Mouse (Mus musculus) ES-E14 (cell line): Measurements from ENCODE around the gene Mgat3.

Experiments
- CHD2 ChIP-seq: IDR thresholded peaks from 2 replicates; pipeline ENCODE4 v1.6.1; 2014; ENCODE audit warnings: mild to moderate bottlenecking, low read depth, low read length, inconsistent platforms
- MAFK ChIP-seq: IDR thresholded peaks from 2 replicates; pipeline ENCODE4 v1.6.1; 2014; ENCODE audit warnings: mild to moderate bottlenecking, low read depth, low read length, inconsistent platforms; ENCODE audit not compliant: insufficient read depth
- ZC3H11A ChIP-seq: IDR thresholded peaks from 2 replicates; pipeline ENCODE4 v1.6.1; 2012; ENCODE audit warnings: low read depth, mild to moderate bottlenecking, inconsistent platforms, low read length, borderline replicate concordance

DNA sequence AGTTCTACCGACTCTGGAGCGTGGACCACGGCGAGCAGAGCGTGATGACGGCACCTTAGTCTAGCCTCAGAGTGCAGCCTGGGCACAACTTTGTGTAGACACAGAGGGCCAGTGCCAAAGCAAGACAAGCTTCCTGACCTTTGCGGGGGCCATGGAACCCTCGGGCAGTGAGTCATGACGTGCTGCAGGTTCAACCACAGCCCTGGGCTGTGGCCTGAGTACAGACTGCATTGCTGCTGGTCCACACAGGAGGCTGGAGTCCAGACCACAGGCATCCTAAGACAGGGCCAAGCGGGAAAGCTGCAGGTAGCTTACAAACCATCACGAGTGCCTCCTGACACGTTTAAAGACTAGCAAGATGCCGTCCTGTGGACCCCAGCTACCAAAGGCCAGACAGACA is 13.3 kb upstream of the Mgat3 start:
- TF ChIP-seq MAFK (no peak), CHD2 (no peak), ZC3H11A (no peak)
